Mouse (Mus musculus) urinary bladder, postnatal 4 days (tissue): Measurements from ENCODE around the gene Cpne5.
"Not testable (repeated sequence)": the region's sequence is repeated elsewhere in the genome, so short reads cannot be mapped to it uniquely, and the experiment has no call there.

ENCODE experiments used
- DNase-seq, 2 experiments: peaks; one replicate each; pipeline ENCODE4 v3.0.0; 2021 to 2022; ENCODE audit warnings: low spot score in 2 of 2

Gene Cpne5

GRCm38 (mm10) chr17:29257001-29257511, 19.1 kb upstream of the Cpne5 start:
- no peak for DNase-seq

GRCm38 (mm10) chr17:29256507-29256906, 18.5 kb upstream of the Cpne5 start:
- DNase-seq, result no peak

DNA sequence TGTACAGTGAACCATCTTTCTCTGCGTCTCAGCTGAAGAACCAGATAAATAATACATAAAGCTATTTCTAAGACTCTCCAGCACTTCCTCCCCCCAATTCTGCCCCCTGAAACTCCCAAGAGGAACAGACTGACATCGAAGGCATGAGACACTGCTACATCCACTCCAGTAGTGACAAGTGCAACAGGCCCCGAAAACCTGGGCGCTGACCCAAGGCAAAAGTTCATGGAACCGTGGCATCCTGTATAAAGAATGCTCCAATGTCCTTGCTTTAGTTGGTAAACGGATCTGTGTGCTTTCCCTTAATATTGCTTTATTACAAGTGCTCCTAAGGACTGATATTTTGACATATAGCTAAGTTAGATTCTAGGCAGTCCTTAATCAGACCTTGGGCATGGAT, 16.8 kb upstream of the Cpne5 start:
- DNase-seq, result not testable (repeated sequence)

DNA sequence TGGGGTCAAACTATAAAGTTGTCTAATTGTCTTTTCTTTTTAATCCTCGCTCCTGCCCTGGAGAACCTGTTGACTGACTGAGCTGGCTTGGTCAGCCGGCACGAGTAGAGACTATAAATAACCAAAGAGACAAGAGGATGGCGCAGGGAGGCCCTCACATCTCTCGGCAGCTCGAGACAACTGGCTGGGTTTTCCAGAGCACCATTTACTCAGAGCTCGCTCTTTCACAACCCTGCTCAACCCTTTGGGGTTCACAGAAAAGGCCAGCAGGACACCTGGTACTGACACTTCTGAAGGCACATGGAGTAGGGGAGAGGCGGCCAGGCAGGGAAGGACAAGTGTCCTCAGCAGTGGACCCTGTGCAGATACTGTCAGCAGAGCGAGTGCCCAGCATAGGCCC, 15.7 kb upstream of the Cpne5 start:
- no peak for DNase-seq

DNA sequence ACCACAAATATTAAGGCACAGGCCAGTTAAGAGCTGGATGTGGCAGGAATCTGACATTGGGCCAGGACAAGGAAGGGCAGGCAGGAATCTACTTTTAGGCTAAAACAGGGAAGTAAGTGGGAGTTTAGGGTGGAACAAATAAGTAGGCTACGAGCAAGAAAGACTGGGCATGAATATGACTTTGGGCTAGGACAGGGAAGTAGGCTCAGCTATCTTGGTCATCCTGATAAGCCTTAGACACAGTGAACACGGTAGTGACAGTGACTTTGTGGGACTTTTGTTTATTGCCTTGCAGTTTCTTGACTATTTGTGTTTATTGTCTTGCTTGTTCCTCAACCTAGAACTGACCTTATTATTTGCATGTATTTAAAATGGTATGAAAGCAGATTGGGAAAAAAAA, 15.3 kb upstream of the Cpne5 start:
- no peak for DNase-seq

GRCm38 (mm10) chr17:29251608-29252390, 13.8 kb upstream of the Cpne5 start:
- DNase-seq, result peak; percentile 59 to 81

GRCm38 (mm10) chr17:29251006-29251405, 13.0 kb upstream of the Cpne5 start:
- not testable (repeated sequence) for DNase-seq

DNA sequence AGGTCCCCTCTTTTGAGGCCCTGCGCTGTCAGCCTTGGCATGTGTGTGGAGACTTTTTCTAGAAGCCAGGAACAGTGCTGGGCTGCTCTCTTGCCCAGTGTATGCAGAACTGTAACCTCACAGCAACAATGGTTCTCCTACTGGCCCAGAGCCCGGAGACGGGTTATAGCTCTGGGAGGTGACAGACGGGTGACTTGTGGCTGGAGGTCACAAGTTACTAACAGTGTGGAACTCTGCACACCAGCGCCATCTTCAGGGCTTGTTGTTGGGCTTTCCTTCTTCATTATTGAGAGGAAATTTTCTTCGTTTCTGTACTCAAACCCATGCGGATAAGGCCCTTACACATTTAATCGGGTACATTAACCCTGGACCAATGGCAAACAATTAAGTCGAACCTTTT, 11.5 kb upstream of the Cpne5 start:
- DNase-seq, result peak in 1 of 2 experiments; percentile 72

- no peak for DNase-seq
These were observed 9.9 kb upstream of the Cpne5 start for GRCm38 (mm10) chr17:29247881-29248280.

- DNase-seq, result no peak
These were observed 8.6 kb upstream of the Cpne5 start for GRCm38 (mm10) chr17:29246602-29247001.

GRCm38 (mm10) chr17:29245725-29246124, 7.8 kb upstream of the Cpne5 start:
- DNase-seq, result no peak

GRCm38 (mm10) chr17:29244912-29245311, 6.9 kb upstream of the Cpne5 start:
- DNase-seq, result no peak

DNA sequence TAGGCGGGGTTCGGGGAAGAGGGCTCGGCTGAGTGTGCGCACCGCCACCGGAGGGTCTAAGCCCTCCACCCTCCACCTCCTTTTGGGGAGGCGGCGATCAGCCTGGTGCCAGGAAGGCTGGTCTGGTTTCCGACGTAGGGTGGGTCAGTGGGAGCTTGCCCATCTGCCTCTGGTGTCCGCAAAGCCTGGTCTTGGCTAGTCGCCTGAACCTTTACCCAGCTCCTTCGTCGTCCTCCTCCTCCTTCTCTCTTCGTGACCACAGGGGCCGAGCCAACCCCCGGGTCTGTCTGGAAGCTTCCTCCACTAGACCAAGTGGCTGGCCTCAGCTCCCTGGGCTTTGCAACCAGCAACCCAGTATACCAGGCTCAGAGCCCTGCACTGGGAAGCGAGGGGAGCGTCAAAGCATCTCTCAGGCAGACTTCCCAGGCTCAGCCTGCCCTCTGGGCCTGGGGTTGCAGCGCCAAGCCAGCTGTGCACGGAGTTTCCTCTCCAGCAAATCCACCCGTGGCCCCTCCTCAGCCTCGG, 516 bp upstream of the Cpne5 start:
- no peak for DNase-seq

DNA sequence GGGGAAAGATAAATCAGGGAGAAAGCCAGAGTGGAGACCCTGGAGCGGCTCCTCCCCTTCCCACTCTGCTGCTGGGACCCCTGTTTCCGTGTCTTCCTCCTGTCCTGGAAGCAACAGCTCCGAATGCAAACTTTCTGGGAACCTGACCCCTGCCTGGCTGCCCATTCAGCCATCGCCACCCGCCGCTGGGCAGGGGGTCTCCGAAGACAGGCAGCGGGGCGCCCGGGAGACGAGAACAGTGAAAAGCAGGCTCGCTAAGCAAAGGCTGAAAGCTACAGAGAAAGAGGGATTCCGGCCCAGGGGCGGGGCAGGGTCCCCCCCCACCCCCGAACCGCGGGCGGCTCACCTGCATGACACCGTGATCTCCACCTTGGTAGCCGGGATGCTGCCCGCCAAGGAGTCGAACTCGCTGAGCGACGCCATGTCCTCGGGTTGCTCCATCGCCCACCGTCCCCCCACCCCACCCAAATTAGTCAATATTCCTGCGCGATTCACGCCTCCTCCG, 648 bp downstream of the Cpne5 start:
- no peak for DNase-seq

GRCm38 (mm10) chr17:29236111-29236510, 1.9 kb downstream of the Cpne5 start:
- no peak for DNase-seq

GRCm38 (mm10) chr17:29231109-29231508, 6.9 kb downstream of the Cpne5 start:
- no peak for DNase-seq

- DNase-seq, result no peak
These were observed 17.3 kb downstream of the Cpne5 start for GRCm38 (mm10) chr17:29220631-29221030.

DNA sequence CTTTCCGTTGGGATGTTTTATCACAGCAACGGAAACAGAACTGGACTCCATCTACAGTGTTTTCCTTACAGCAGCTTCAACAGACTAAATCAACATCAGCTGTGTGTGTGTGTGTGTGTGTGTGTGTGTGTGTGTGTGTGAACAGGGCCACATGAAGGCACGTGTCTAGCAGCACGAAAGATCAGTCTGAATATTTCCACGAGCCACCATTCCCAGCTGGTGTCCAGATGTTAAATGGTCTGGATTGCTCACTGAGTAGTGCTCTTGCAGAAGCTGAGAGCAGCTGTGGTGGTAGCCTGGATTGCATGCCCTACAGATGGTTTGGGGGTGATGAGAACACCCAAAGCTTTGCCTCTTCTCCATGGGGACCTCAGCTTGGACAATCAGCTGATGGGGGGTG, 19.9 kb downstream of the Cpne5 start:
- no peak for DNase-seq

- DNase-seq, result no peak
These were observed 21.9 kb downstream of the Cpne5 start for GRCm38 (mm10) chr17:29216078-29216477.

DNA sequence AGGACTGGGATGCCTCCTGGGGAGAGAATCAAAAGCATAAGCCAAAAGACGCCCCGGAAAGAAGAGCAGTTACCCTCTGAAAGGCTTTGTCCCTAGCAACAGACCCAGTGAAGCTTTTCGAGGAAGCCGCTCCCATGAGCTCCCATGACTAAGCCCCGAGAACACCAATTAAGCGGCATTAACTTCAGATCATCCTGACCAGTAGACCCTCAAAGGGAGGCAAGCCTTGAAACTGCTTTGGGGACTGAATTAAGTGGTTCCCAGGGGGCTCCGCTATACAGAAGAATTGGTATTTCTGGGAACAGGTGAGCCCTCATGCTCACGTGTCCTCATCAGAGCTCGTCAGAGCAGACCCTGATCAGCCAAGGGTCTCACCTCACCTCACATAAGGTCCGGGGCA, 23.3 kb downstream of the Cpne5 start:
- no peak for DNase-seq

DNA sequence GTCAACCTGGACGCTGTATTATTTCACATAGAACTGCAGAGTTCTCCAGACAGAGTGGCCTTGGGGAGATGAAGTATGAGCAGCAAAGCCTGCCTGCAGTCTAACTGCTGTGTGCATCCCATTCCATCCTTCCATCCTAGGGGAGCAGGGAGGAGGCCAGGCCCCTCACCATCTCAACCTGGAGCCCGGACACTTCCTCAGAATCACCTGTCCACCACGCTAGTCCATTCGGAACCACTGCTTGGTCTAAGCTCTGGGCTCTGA, 23.8 kb downstream of the Cpne5 start:
- DNase-seq, result no peak

GRCm38 (mm10) chr17:29213381-29214192, 24.4 kb downstream of the Cpne5 start:
- no peak for DNase-seq

GRCm38 (mm10) chr17:29211836-29212235, 26.1 kb downstream of the Cpne5 start:
- DNase-seq, result no peak
